Mouse (Mus musculus) bone marrow macrophage, adult 2 months (primary cell): Measurements from ENCODE around the gene Fam118b.

Source experiments
- CTCF ChIP-seq: IDR thresholded peaks from 2 replicates; pipeline ENCODE4 v1.5.1; 2012; ENCODE audit warnings: low read depth, mild to moderate bottlenecking, low read length, moderate library complexity
- POLR2A ChIP-seq: IDR thresholded peaks from 2 replicates; pipeline ENCODE4 v1.6.1; 2012; ENCODE audit warnings: mild to moderate bottlenecking, low read depth, low read length, borderline replicate concordance

DNA sequence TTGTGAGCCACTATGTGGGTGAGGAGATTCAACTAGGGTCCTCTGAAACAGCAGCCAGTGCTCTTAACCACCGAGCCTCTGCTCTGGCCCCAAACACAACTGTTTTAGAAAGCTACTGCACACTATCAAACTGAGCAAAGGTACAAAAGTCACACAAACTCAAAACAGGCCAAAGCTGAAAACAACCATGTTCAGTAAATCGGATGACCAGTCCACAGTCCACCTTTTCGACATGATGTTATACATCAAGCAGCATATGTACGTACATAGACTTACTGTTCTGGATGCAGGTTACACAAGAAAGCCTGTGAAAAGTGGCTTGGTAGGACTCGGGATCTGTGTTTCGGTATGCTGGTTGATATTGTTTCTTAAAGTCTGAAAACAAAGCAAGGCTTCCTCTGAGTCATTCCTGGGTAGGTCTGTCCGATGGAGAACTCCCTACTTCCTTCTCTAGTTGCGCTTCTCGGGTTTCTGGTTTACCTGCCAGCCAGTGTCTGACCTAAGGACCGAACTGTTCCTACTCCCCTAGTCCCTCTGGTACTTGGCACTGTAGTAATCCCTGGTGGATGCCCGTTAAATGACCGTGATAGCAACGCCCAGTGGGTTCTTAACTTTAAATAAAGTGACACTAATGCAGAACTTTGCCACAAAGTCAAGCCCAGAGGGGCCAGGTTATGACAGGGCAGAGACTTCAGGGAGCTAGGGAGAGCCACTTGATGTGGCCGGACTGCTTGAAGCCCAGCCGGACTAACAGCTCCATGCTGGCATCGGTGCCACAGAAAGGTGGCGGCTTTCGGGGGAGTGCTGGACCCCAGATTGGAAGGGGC is 68.4 kb downstream of the Fam118b start:
- no peak for TF ChIP-seq CTCF
- TF ChIP-seq POLR2A, result 0 out of 2 replicates have a peak, but pooled peaks have one; percentile 17
